Mouse (Mus musculus) limb, embryonic 12.5 days (tissue): ENCODE measurements at regions not wholly inside any gene's neighbourhood (a gene's known extent, or its start where the extent isn't known, plus 50 kb on each side); places are given as distances from the start of the nearest gene placed in this dataset.
"Not testable (repeated sequence)": the region's sequence is repeated elsewhere in the genome, so short reads cannot be mapped to it uniquely, and the experiment has no call there.

Source experiments
- ATAC-seq: fragments of 200-750 bp; cut with Nextera tagmentation; 2 replicates; pipeline ENCODE4 v1.8.0; 2017; ENCODE audit warnings: low read depth, moderate TSS enrichment; ENCODE audit not compliant: insufficient number of reproducible peaks, insufficient read depth, low FRiP score, low TSS enrichment
- H3K27ac ChIP-seq: fragments of 300-500 bp; sonication (generic); 2 replicates; pipeline ENCODE4 v1.5.1; 2016; ENCODE audit warnings: mild to moderate bottlenecking, moderate library complexity
- H3K27me3 ChIP-seq: fragments of 300-500 bp; sonication (generic); 2 replicates; pipeline ENCODE4 v1.6.1; 2016; ENCODE audit warnings: mild to moderate bottlenecking, moderate library complexity
- H3K36me3 ChIP-seq: fragments of 300-500 bp; sonication (generic); 2 replicates; pipeline ENCODE4 v1.6.1; 2016; ENCODE audit warnings: mild to moderate bottlenecking, moderate library complexity
- H3K4me1 ChIP-seq: fragments of 300-500 bp; sonication (generic); replicated peaks from 2 replicates; pipeline ENCODE4 v1.6.1; 2016
- H3K4me2 ChIP-seq: fragments of 300-500 bp; sonication (generic); 2 replicates; pipeline ENCODE4 v1.6.1; 2016; ENCODE audit warnings: mild to moderate bottlenecking, moderate library complexity
- H3K4me3 ChIP-seq: fragments of 300-500 bp; sonication (generic); replicated peaks from 2 replicates; pipeline ENCODE4 v1.5.1; 2016; ENCODE audit warnings: mild to moderate bottlenecking
- H3K9ac ChIP-seq: fragments of 300-500 bp; sonication (generic); replicated peaks from 2 replicates; pipeline ENCODE4 v1.6.1; 2016; ENCODE audit warnings: mild to moderate bottlenecking, moderate library complexity
- H3K9me3 ChIP-seq: fragments of 300-500 bp; sonication (generic); 2 replicates; pipeline ENCODE4 v1.6.1; 2016; ENCODE audit warnings: mild to moderate bottlenecking, moderate library complexity
- WGBS: fragments of 180-500 bp; shearing (Covaris S2); methylation state at CpG from one replicate; pipeline ENCODE4 v1.1.7; 2016; 5-methylcytosine and 5-hydroxymethylcytosine counted together

DNA sequence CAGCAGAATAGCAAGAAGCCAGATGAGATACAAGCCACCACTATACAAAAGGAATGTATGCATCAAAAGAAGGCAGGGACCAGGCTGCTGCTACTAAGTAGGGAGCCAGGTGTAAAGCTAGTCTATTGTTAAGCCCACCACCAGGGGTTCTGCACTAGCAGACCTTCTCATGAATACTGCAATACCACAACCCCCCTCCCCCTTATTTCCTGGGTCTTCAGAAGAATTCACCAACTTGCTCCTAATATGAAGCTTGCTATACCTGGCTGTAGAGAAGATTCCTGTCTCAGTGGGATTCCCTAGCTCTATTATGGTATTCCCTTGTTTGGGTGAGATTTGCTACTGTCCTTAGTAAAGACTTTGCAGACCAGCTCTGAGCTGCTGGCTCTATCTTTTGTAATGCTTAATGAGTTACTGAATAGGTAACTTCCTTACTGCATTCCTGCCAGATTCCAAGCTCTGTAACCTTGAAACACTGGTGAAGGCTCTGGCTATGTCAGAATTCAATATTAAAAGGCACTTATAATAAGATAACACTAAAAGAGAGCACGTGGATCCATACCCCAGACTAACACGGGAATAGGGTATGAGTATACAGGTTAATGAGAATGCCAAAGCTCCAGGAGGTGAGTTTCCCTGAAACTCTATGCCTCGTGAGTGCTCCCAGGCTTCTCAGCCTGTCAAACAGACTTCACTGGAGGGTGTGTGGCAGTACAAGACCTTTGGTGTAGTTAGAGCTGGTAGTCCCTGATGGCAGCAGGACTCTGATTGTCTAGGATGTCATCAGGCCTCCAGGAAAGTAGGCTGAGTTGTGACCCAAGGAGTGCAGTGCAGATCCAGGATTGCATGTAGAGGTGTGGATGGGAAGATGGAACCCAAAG, 455.5 kb downstream of the Plxdc2 start:
- H3K4me1 ChIP-seq, H3K9me3 ChIP-seq, H3K4me3 ChIP-seq, H3K4me2 ChIP-seq, ATAC-seq, H3K27ac ChIP-seq, H3K27me3 ChIP-seq, H3K9ac ChIP-seq, H3K36me3 ChIP-seq: not testable (repeated sequence)
- 66% methylated on average over 3 of the region's 3 CpGs for WGBS

DNA sequence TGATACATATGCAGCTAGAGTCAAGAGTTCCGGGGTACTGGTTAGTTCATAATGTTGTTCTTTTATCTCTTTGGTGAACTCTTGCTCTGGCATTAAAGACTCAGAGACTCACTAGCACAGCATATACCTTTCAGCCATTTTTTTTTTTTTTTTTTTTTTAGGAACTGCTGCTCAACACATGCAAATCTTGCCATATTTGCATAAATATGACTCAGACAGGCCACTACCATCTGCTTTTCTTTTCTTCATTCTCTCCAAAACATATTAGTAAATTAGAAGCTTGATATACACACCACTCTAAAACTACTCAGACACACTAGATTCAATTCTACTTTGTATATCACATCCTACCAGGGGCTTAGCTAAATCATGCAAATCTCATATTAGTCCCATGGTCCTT, 464.3 kb downstream of the Plxdc2 start:
- H3K27me3 ChIP-seq = no peaks in the 10 kb centered on the region
- no peak for ATAC-seq
- no peak overlapping the region for H3K4me3 ChIP-seq
- H3K4me2 ChIP-seq = no peak overlapping the region
- H3K4me1 ChIP-seq = peaks cover 7% of the 10 kb centered on the region
- WGBS = 91% methylated on average over 1 of the region's 1 CpGs
- no peak overlapping the region for H3K9ac ChIP-seq
- H3K36me3 ChIP-seq = no peaks in the 10 kb centered on the region
- H3K27ac ChIP-seq = no peak overlapping the region
- H3K9me3 ChIP-seq = no peaks in the 10 kb centered on the region

DNA sequence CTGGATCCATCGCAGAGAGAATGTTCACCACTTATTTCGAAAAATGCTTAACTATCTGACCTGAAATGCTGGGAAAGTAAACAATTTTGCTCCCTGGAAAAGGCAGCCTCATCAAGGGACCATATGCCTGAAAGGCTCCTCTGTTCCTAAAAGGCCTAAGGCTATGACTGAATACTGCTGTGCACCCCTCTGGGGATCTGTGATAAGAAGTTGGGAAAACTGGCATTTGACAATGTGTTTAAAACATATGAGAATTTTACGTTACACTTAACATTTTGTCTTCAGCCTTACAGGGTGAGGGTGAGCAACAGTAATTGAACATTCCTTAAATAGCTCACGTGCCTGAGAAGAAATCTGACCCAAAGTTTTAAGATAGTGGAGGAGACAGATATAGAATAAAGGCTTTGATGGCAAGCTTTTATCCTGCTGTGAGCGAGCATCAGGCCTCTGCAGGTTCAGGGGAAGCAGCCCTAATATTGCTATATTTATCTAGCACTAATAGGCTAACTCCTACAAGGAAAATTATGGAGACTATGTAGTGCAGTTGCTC, 468.7 kb downstream of the Plxdc2 start:
- no peaks in the 10 kb centered on the region for H3K27me3 ChIP-seq
- no peaks in the 10 kb centered on the region for H3K9me3 ChIP-seq
- no peak overlapping the region for H3K4me2 ChIP-seq
- ATAC-seq = no peak
- no peaks in the 10 kb centered on the region for H3K36me3 ChIP-seq
- H3K27ac ChIP-seq = 0 out of 2 replicates have a peak overlapping the region, but pooled peaks have one; percentile 17
- 55% methylated on average over 5 of the region's 5 CpGs for WGBS
- peaks cover 7% of the 10 kb centered on the region for H3K4me1 ChIP-seq
- no peak overlapping the region for H3K9ac ChIP-seq
- H3K4me3 ChIP-seq = no peak overlapping the region

DNA sequence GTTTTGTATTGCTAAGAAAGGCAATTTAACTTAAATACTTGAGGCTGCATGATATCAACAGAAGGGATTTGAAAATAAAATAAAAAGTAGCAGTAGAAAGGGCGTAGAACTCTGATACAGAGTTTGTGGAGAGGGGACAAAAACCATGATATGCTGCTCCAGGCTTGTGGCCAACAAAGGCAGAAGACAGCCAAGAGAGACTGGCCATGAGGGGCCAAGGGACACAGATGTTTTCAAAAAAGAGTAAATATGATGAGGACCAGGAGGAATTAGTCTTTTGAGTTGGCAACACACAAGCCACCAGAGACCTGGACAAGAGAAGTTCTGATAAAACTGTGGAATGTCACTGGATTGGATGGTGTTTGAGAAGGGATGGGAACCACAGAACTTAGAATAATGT, 471.2 kb downstream of the Plxdc2 start:
- no peaks in the 10 kb centered on the region for H3K36me3 ChIP-seq
- H3K4me3 ChIP-seq = no peak overlapping the region
- H3K4me1 ChIP-seq = peaks cover 7% of the 10 kb centered on the region
- H3K9me3 ChIP-seq = no peaks in the 10 kb centered on the region
- no peak overlapping the region for H3K9ac ChIP-seq
- no peaks in the 10 kb centered on the region for H3K27me3 ChIP-seq
- no peak overlapping the region for H3K27ac ChIP-seq
- H3K4me2 ChIP-seq = no peak overlapping the region
- ATAC-seq = no peak
- 92% methylated on average over 1 of the region's 1 CpGs for WGBS

DNA sequence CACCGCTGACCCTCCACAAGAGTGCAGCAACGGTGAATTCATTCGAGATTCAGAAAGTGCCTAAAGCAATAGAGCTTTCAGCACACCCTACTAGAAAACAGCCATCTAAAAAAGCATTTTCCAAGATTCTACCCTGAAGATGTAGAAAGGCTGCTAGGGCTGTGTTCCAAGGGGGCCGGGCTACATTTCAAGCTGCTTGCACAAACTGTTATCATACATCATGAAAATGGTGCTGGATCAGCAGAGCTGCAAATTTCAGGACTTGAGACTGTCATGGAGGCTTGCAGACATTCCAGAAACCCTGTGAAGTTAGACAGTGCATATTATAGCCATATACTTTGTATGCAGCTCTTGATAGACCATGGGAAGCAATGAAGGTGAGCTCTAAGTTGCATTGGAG, 479.9 kb downstream of the Plxdc2 start:
- WGBS = 82% methylated on average over 4 of the region's 4 CpGs

DNA sequence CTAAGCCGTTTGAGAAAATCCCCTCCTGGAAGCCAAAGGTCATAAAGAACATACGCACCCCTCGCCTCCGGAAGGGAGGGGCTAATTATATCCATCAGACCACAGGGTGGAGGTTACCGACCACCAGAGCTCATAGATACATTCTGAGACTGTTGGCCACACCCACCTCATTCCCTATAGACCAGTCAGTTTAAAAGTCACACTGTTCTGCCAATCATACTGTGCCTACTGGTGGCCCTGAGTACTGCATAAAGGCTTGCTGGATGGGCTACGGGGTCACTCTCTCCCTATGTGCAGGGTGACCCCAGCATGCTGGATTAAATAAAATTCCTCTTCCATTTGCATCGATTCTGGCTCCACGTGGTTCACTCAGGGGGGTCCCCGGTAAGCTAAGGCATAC, 482.6 kb downstream of the Plxdc2 start:
- no peak overlapping the region for H3K27ac ChIP-seq
- no peaks in the 10 kb centered on the region for H3K27me3 ChIP-seq
- 66% methylated on average over 9 of the region's 9 CpGs for WGBS
- no peaks in the 10 kb centered on the region for H3K9me3 ChIP-seq
- no peak overlapping the region for H3K4me2 ChIP-seq
- no peak for ATAC-seq
- no peak overlapping the region for H3K4me3 ChIP-seq
- no peak overlapping the region for H3K9ac ChIP-seq
- H3K36me3 ChIP-seq = no peaks in the 10 kb centered on the region
- H3K4me1 ChIP-seq = no peaks in the 10 kb centered on the region

More for the DNA sequence above, 479.9 kb downstream of the Plxdc2 start:
- Histone ChIP-seq H3K4me1 (no peaks in the 10 kb centered on the region), H3K9me3 (no peaks in the 10 kb centered on the region), H3K27ac (no peak overlapping the region), H3K4me2 (no peak overlapping the region), H3K27me3 (no peaks in the 10 kb centered on the region), H3K36me3 (no peaks in the 10 kb centered on the region), H3K9ac (no peak overlapping the region), H3K4me3 (no peak overlapping the region)
- ATAC-seq = no peak

DNA sequence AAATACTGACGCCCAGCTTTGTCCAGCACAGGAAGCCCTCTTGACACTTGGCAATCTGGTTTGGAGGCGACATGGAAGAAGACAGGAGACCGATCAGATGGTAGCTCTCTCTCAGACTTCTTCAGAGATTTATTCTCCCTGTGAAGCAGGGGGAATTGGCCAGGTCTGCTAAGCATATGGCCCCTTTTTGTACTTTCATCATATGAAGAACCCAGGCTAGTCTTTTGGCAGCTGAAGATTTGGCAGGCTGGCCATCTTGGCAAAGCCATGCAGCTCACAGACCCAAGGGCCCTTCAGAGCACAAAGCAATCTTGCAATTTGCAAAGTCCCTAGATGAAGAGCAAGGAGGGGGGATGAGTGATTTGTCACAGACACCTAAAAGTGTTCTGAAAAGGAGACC, 493.8 kb downstream of the Plxdc2 start:
- H3K27me3 ChIP-seq = no peaks in the 10 kb centered on the region
- no peaks in the 10 kb centered on the region for H3K9me3 ChIP-seq
- no peaks in the 10 kb centered on the region for H3K36me3 ChIP-seq
- H3K9ac ChIP-seq = no peak overlapping the region
- H3K27ac ChIP-seq = no peak overlapping the region
- H3K4me1 ChIP-seq = no peaks in the 10 kb centered on the region
- WGBS = 76% methylated on average over 3 of the region's 3 CpGs
- no peak overlapping the region for H3K4me3 ChIP-seq
- ATAC-seq = no peak
- H3K4me2 ChIP-seq = no peak overlapping the region

DNA sequence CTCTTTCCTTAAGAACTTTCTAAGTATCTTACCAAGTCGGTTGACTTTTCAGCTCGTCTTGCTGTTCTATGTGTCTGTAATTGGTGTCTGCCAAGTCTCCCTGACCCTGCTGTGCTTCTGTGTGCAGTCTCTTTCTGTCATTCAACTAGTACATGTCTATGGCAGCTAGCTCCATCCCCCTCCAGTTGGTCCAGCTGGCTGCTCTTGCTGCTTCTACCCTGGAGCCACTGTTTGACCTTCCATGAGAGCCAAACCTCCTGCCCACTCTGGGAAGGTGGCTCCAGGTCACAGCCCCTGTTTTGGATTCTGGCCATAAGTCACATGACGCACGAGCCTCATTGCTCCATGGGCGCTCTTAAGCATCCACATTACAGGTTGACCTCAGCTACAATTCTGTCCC, 504.0 kb downstream of the Plxdc2 start:
- 86% methylated on average over 5 of the region's 5 CpGs for WGBS
- ATAC-seq = no peak
- no peaks in the 10 kb centered on the region for H3K36me3 ChIP-seq
- H3K27ac ChIP-seq = no peak overlapping the region
- no peak overlapping the region for H3K4me3 ChIP-seq
- H3K4me1 ChIP-seq = no peaks in the 10 kb centered on the region
- H3K4me2 ChIP-seq = no peak overlapping the region
- no peaks in the 10 kb centered on the region for H3K27me3 ChIP-seq
- H3K9ac ChIP-seq = no peak overlapping the region
- no peaks in the 10 kb centered on the region for H3K9me3 ChIP-seq

DNA sequence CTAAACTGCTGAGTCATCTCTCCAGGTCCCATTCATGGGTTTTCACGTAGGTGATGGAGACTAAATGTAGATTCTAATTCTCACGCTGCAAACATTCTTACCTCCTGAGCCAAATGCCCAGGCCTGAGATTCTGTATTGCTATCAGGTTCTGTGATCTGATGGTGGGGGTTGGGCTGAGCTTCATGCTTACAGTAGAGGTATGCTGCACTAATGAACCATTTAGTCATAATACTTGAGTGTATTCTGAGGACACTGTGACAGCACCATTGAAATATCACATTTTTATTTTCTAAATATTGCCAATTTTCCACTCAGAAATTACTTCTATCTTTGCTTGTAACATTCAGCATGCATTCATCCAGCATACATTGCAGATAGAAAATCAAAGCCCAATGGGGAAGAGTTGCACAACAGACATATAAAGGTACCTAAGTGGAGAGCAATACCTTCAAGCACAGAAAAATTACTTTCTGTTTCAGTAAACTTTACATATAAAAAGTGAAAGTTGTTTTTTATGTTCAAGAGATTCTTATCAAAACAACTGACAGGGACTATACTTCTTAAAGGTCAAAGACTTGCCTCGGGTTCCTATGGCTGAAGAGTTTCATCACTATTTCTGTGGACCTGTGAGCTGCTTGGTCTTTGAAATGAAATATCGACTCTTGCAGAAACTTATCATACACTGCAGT, 510.2 kb downstream of the Plxdc2 start:
- Histone ChIP-seq H3K36me3 (no peaks in the 10 kb centered on the region), H3K27ac (no peak overlapping the region), H3K9me3 (no peaks in the 10 kb centered on the region), H3K27me3 (no peaks in the 10 kb centered on the region), H3K4me3 (no peak overlapping the region), H3K4me1 (no peaks in the 10 kb centered on the region), H3K9ac (no peak overlapping the region), H3K4me2 (no peak overlapping the region)
- 81% methylated on average over 4 of the region's 4 CpGs for WGBS
- ATAC-seq = no peak

DNA sequence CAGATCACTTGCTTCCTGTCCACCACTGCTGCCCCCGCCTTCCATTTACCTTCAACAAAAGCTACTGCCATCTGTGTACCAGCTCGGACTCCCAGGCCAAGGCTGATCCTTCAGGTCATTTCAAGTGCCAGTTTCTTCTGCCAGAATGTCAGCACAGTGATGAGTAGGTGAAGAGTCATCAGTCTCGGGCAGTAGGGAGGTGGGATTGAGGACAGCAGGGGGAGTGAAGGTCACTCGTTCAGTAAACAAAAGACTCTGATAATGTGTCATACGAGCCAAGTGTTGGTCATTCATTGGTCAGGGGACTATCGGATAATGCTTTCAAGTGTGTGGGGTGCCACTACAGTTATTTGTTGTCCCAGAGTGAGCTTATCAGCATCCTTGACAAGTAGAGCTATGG, 536.3 kb downstream of the Plxdc2 start:
- H3K9me3 ChIP-seq, H3K4me3 ChIP-seq, H3K36me3 ChIP-seq, H3K9ac ChIP-seq, H3K4me1 ChIP-seq, ATAC-seq, H3K27me3 ChIP-seq, H3K4me2 ChIP-seq, H3K27ac ChIP-seq: not testable (repeated sequence)
- 82% methylated on average over 6 of the region's 6 CpGs for WGBS

DNA sequence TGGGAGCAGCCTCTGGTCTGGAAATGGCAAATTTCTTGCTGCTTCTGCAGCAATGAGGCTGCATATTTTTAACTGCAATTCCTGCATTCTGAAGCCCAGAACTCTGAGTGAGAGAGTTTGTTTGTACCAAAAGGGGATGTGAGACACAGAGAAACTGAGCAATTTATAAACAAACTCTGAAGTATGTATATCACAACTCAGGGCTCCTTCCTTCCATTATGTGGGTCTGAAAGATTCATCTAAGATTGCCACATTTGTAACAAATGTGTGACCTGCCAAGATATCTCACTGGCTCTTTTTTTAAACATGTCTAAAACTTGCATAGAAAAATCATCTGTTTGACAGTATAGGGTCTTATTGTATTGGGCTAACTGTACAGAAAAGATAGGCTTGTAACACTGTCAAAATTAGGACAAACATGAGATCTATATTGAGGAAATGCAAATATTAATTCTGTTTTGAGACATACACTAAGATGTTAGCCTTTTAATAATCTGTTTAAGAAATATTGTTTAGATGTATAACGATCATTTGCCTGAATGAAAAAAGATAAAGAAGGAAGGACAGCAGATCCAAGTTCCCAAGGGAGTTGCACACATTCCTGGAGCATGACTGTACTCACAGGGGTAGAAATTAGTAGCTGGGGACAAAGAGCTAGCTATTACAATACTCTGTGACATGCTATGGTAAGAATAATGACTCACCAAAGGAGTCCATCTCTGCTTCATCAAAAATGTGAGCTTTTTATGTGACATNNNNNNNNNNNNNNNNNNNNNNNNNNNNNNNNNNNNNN, 553.3 kb downstream of the Plxdc2 start:
- WGBS = 85% methylated on average over 1 of the region's 1 CpGs
- no peaks in the 10 kb centered on the region for H3K9me3 ChIP-seq
- no peak overlapping the region for H3K9ac ChIP-seq
- H3K36me3 ChIP-seq = no peaks in the 10 kb centered on the region
- no peak for ATAC-seq
- no peak overlapping the region for H3K27ac ChIP-seq
- H3K4me2 ChIP-seq = no peak overlapping the region
- H3K27me3 ChIP-seq = no peaks in the 10 kb centered on the region
- H3K4me3 ChIP-seq = no peak overlapping the region
- H3K4me1 ChIP-seq = no peaks in the 10 kb centered on the region
